Mouse (Mus musculus) hindbrain, embryonic 13.5 days (tissue): ENCODE results near the gene Tcte2. TPM values are rescaled to one million over a fixed set of nuclear protein-coding genes. Genes with fewer than 3 reads are reported as not detected.

Source experiments
- polyA plus RNA-seq: library from polyadenylated mRNA; unstranded; fragments of >200 nt; fragmentation: Nextera tagmentation; extraction: Ambion mirVana; gene quantifications from 2 replicates; pipeline ENCODE4 v1.2.1, GENCODE M21; 2015

The Tcte2 gene
- polyA plus RNA-seq, 1 experiment from 2014 or later = 20.8 TPM

Other genes starting within 250 kb of the Tcte2 start
- gene Afdn, start 1.3 kb downstream of the Tcte2 start, polyA plus RNA-seq = 124 and 136 TPM in 2 replicates
- gene Gm7168, start 186.5 kb upstream of the Tcte2 start, polyA plus RNA-seq = not detected in 2 replicates
- not detected in 2 replicates for gene Gm7356, start 241.9 kb upstream of the Tcte2 start, polyA plus RNA-seq